Mouse (Mus musculus): Measurements from ENCODE around the gene Kat2a. TPM values are rescaled to one million over a fixed set of nuclear protein-coding genes. Genes with fewer than 3 reads are reported as not detected.

Gene Kat2a
- polyA plus RNA-seq, 1 experiment = 29.9 TPM

DNA sequence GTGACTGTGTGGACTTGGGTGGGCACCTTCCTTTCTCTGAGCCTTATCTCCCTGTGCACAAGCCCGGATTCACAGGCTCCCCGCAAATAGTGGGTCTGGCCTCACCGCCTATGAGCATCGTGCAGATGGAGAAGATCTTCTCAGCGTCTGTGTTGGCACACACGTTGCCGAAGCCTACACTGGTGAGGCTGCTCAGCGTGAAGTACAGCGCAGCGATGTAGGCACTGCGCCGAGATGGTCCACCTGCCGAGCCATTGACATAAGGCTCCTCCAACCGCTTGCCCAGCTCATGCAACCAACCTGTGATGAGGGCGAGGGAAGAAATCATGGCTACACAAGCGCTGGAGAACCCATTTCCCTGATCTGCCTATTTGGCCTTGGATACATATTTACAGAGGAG lies 37.9 kb upstream of the Kat2a start:
- Histone ChIP-seq H3K79me2 (ENCODE audit: control insufficient read depth, insufficient read depth) (no peaks in the 10 kb centered on the region), H3K4me3 (no peak overlapping the region), H3K27me3 (ENCODE audit: control insufficient read depth, insufficient read depth, insufficient read length) (peaks cover 83% of the 10 kb centered on the region), H3K4me2 (ENCODE audit: low read depth) (no peak overlapping the region), H3ac (ENCODE audit: control insufficient read depth, insufficient read length) (no peak overlapping the region), H3K36me3 (ENCODE audit: control insufficient read depth, insufficient read depth) (no peaks in the 10 kb centered on the region)
- no peak for TF ChIP-seq POLR2A (IDR thresholded peaks at IDR 0.05; ENCODE audit: insufficient read length, low read depth)
- TF ChIP-seq CEBPB (IDR thresholded peaks at IDR 0.05; ENCODE audit: insufficient read depth, poor library complexity, severe bottlenecking) = no peak
- no peak for TF ChIP-seq USF1 (IDR thresholded peaks at IDR 0.05; ENCODE audit: low read depth)
- TF ChIP-seq MYOG (IDR thresholded peaks at IDR 0.05; ENCODE audit: control insufficient read depth in 1 of 3, insufficient read depth in 1 of 3, insufficient read length in 2 of 3, low read depth in 2 of 3) = no peak
- no peak for TF ChIP-seq POLR2AphosphoS2 (IDR thresholded peaks at IDR 0.05; ENCODE audit: insufficient read length, low read depth)
- TF ChIP-seq SRF (IDR thresholded peaks at IDR 0.05; ENCODE audit: control insufficient read depth, insufficient read length, low read depth) = no peak
- TF ChIP-seq REST (IDR thresholded peaks at IDR 0.05; ENCODE audit: insufficient read depth, insufficient read length) = no peak
- no peak for TF ChIP-seq E2F4 (IDR thresholded peaks at IDR 0.05; ENCODE audit: insufficient read depth)
- no peak for TF ChIP-seq TCF3 (IDR thresholded peaks at IDR 0.05; ENCODE audit: insufficient read length, low read depth)
- TF ChIP-seq MAX (IDR thresholded peaks at IDR 0.05; ENCODE audit: low read depth) = no peak
- TF ChIP-seq MYOD1 (IDR thresholded peaks at IDR 0.05; ENCODE audit: control insufficient read depth in 1 of 3, insufficient read length in 2 of 3, low read depth in 2 of 3) = no peak

DNA sequence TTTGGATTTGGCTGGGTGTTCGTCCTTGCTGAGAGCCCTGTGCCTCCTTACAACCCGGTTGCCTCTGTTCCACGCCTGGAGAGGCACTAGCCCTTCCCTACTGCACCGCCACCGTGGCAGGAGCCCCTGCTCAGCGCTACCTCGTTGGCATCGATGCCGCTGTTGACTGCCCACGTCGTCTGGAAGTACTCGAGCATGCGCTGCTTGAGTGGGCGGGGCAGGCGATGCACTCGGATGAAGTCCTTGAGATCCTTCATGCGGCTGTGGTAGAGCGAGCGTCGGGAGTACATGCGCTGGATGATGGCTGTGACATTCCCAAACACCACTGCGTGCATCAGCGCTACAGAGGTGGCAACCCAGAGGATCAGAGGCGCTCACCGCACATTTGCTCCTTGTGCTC lies 37.2 kb upstream of the Kat2a start:
- H3K4me2 ChIP-seq (ENCODE audit: low read depth) = no peak overlapping the region
- peaks cover 77% of the 10 kb centered on the region for H3K27me3 ChIP-seq (ENCODE audit: control insufficient read depth, insufficient read depth, insufficient read length)
- H3ac ChIP-seq (ENCODE audit: control insufficient read depth, insufficient read length) = no peak overlapping the region
- H3K36me3 ChIP-seq (ENCODE audit: control insufficient read depth, insufficient read depth) = no peaks in the 10 kb centered on the region
- H3K4me3 ChIP-seq = no peak overlapping the region
- no peaks in the 10 kb centered on the region for H3K79me2 ChIP-seq (ENCODE audit: control insufficient read depth, insufficient read depth)
- no peak for TF ChIP-seq REST (IDR thresholded peaks at IDR 0.05; ENCODE audit: insufficient read depth, insufficient read length)
- TF ChIP-seq SRF (IDR thresholded peaks at IDR 0.05; ENCODE audit: control insufficient read depth, insufficient read length, low read depth) = no peak
- TF ChIP-seq MYOG (IDR thresholded peaks at IDR 0.05; ENCODE audit: control insufficient read depth in 1 of 3, insufficient read depth in 1 of 3, insufficient read length in 2 of 3, low read depth in 2 of 3) = no peak
- no peak for TF ChIP-seq TCF12 (IDR thresholded peaks at IDR 0.05; ENCODE audit: insufficient read depth, poor library complexity, severe bottlenecking)
- no peak for TF ChIP-seq USF1 (IDR thresholded peaks at IDR 0.05; ENCODE audit: low read depth)
- TF ChIP-seq TCF3 (IDR thresholded peaks at IDR 0.05; ENCODE audit: insufficient read length, low read depth) = no peak
- no peak for TF ChIP-seq MAX (IDR thresholded peaks at IDR 0.05; ENCODE audit: low read depth)
- TF ChIP-seq MYOD1 (IDR thresholded peaks at IDR 0.05; ENCODE audit: control insufficient read depth in 1 of 3, insufficient read length in 2 of 3, low read depth in 2 of 3) = no peak
- no peak for TF ChIP-seq CEBPB (IDR thresholded peaks at IDR 0.05; ENCODE audit: insufficient read depth, poor library complexity, severe bottlenecking)
- TF ChIP-seq POLR2A (IDR thresholded peaks at IDR 0.05; ENCODE audit: insufficient read length, low read depth) = no peak
- no peak for TF ChIP-seq E2F4 (IDR thresholded peaks at IDR 0.05; ENCODE audit: insufficient read depth)
- no peak for TF ChIP-seq POLR2AphosphoS2 (IDR thresholded peaks at IDR 0.05; ENCODE audit: insufficient read length, low read depth)

DNA sequence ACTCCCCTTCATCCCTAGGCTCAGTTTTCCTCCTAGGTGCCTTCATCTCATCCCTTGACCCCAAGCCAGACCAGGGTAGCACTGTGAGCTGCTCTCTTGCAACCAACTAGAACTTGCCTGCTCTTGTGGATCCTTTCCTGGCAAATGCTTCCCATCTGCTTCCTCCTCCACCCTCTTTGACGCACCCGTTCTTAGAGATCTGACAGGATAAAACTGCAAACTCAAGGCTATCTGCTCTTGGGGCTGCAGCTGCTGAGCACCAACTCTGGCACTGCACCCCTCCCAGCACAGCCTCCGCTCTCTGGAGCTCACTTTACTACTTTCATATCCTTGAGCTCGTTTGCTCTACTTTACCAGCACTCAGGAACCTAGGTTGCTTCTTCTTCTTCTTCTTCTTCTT lies 36.4 kb upstream of the Kat2a start:
- Histone ChIP-seq H3K4me2 (ENCODE audit: low read depth) (no peak overlapping the region), H3K36me3 (ENCODE audit: control insufficient read depth, insufficient read depth) (no peaks in the 10 kb centered on the region), H3ac (ENCODE audit: control insufficient read depth, insufficient read length) (no peak overlapping the region), H3K79me2 (ENCODE audit: control insufficient read depth, insufficient read depth) (no peaks in the 10 kb centered on the region), H3K4me3 (no peak overlapping the region), H3K27me3 (ENCODE audit: control insufficient read depth, insufficient read depth, insufficient read length) (peaks cover 69% of the 10 kb centered on the region)
- TF ChIP-seq MYOD1 (IDR thresholded peaks at IDR 0.05; ENCODE audit: control insufficient read depth in 1 of 3, insufficient read length in 2 of 3, low read depth in 2 of 3) (no peak), POLR2AphosphoS2 (IDR thresholded peaks at IDR 0.05; ENCODE audit: insufficient read length, low read depth) (no peak), CEBPB (IDR thresholded peaks at IDR 0.05; ENCODE audit: insufficient read depth, poor library complexity, severe bottlenecking) (no peak), E2F4 (IDR thresholded peaks at IDR 0.05; ENCODE audit: insufficient read depth) (no peak), SRF (IDR thresholded peaks at IDR 0.05; ENCODE audit: control insufficient read depth, insufficient read length, low read depth) (no peak), REST (IDR thresholded peaks at IDR 0.05; ENCODE audit: insufficient read depth, insufficient read length) (no peak), POLR2A (IDR thresholded peaks at IDR 0.05; ENCODE audit: insufficient read length, low read depth) (no peak), USF1 (IDR thresholded peaks at IDR 0.05; ENCODE audit: low read depth) (no peak), MYOG (IDR thresholded peaks at IDR 0.05; ENCODE audit: control insufficient read depth in 1 of 3, insufficient read depth in 1 of 3, insufficient read length in 2 of 3, low read depth in 2 of 3) (no peak), TCF12 (IDR thresholded peaks at IDR 0.05; ENCODE audit: insufficient read depth, poor library complexity, severe bottlenecking) (no peak), MAX (IDR thresholded peaks at IDR 0.05; ENCODE audit: low read depth) (no peak), TCF3 (IDR thresholded peaks at IDR 0.05; ENCODE audit: insufficient read length, low read depth) (no peak)

DNA sequence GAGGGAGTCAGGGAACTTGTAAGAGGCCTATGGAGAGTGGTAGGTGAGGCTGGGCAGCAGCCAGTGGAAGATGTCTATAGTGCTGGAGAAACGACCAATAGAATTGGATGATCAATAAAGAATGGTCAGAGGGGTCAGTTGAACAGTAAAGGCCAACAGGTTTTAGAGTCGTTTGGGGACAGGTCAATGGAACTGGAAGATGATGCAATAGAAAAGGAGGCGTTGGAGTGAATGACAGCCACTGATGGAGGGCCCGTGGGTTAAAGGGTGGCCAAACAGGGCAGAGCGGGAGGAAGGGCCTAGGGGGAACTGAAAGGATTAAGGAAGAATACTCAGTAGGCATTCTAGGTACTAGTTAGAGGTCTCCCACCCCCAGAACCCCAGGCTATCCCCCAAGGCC lies 34.8 kb upstream of the Kat2a start:
- no peaks in the 10 kb centered on the region for H3K36me3 ChIP-seq (ENCODE audit: control insufficient read depth, insufficient read depth)
- H3K79me2 ChIP-seq (ENCODE audit: control insufficient read depth, insufficient read depth) = no peaks in the 10 kb centered on the region
- TF ChIP-seq USF1 (IDR thresholded peaks at IDR 0.05; ENCODE audit: low read depth) = no peak
- H3K4me3 ChIP-seq = no peak overlapping the region
- H3K27me3 ChIP-seq (ENCODE audit: control insufficient read depth, insufficient read depth, insufficient read length) = peaks cover 55% of the 10 kb centered on the region
- no peak overlapping the region for H3K4me2 ChIP-seq (ENCODE audit: low read depth)
- no peak overlapping the region for H3ac ChIP-seq (ENCODE audit: control insufficient read depth, insufficient read length)

DNA sequence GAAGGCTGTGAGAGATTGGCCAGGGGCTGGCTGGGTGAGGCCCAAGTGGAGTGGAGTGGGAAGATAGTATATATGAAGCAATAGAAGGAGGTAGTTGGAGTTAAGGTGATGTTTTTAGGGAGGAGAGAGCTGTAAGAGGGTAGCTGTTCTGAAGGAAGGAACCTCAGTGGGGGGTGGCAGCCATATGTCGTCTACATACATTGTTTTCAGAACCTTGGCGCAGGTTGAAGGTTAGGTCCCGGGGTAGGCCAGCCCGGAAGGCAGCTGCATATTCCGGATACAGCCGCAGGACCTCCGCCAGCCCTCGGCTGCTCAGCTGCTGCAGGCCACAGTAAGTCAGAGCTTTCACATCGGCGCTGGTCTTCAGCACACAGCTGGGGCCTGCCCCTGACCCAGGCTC lies 34.3 kb upstream of the Kat2a start:
- peaks cover 50% of the 10 kb centered on the region for H3K27me3 ChIP-seq (ENCODE audit: control insufficient read depth, insufficient read depth, insufficient read length)
- no peak for TF ChIP-seq MAX (IDR thresholded peaks at IDR 0.05; ENCODE audit: low read depth)
- TF ChIP-seq MYOG (IDR thresholded peaks at IDR 0.05; ENCODE audit: control insufficient read depth in 1 of 3, insufficient read depth in 1 of 3, insufficient read length in 2 of 3, low read depth in 2 of 3) = peak in 1 of 3 experiments; percentile 18
- no peaks in the 10 kb centered on the region for H3K79me2 ChIP-seq (ENCODE audit: control insufficient read depth, insufficient read depth)
- H3K4me3 ChIP-seq = no peak overlapping the region
- no peak overlapping the region for H3ac ChIP-seq (ENCODE audit: control insufficient read depth, insufficient read length)
- no peaks in the 10 kb centered on the region for H3K36me3 ChIP-seq (ENCODE audit: control insufficient read depth, insufficient read depth)
- H3K4me2 ChIP-seq (ENCODE audit: low read depth) = no peak overlapping the region

Measured in myocyte (in vitro differentiated cells).